Comparison of ENCODE assay signal across 13 mouse cellular contexts in the genomic region with DNA sequence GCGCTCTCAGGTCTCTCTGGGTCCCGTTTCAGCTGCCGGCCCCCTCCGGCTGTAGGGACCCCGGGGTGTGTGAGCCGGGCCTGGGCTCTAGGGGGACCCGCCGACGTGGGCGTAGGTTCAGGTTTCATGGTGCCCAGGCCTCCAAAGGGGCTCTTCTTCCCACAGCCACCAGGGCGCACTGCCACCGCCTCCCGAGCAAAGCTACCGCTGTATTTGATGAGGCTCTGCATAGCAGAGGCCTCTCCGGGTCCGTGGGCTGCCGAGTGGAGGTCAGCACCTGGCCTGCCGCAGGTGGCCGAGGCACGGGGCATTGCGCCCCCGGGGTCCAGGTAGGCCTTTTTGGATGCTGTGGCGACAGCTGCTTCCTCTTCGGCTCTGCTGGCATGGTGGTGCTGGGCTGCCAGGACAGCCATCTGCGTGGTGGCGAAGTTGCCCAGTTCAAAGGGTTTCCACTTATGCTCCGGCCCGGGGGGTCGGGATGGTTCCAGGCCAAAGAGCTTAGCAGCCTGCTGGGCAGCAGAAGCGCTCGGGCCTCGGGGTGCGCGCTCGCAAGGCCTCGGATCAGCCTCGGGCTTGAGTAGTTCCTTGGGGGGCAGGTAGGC. TPM values are rescaled to one million over a fixed set of nuclear protein-coding genes. Genes with fewer than 3 reads are reported as not detected.
A peak's percentile ranks its signal among the peaks of the same experiment; 100 is the strongest.
DNase-seq lines count a peak whose midpoint lies in the region; ATAC-seq and TF ChIP-seq lines count a peak whose summit lies in the region.
"Had no signal": no experiment of that assay in that cellular context is flagged by ENCODE, and none has a peak within 500 bp of the region (broad histone marks: within the 10 kb centered on the region; RNA-seq: fewer than 3 reads in every experiment).

No protein-coding gene starts in this region.

- no peaks in the 10 kb centered on the region for H3K27me3 ChIP-seq in liver, embryonic 14.5 days (ENCODE audit: control insufficient read depth, insufficient read depth, low read length)
- no peaks in the 10 kb centered on the region for H3K27me3 ChIP-seq in liver, embryonic 12.5 days (replicated peaks)
- H3K27me3 ChIP-seq: forebrain, embryonic 15.5 days; neural tube, embryonic 15.5 days had no signal

- no peak overlapping the region for H3K27ac ChIP-seq in liver, embryonic 14.5 days
- H3K27ac ChIP-seq in liver, embryonic 12.5 days: no peak overlapping the region
- H3K27ac ChIP-seq in bone marrow macrophage, adult 2 months (ENCODE audit: insufficient read depth, low read depth, low read length): peak overlapping the region; percentile 49
- 0 out of 2 replicates have a peak overlapping the region, but pooled peaks have one; percentile 10 for H3K27ac ChIP-seq in macrophage
- H3K27ac ChIP-seq: forebrain, embryonic 15.5 days; heart, adult 2 months; neural tube, embryonic 15.5 days had no signal

- H3K4me2 ChIP-seq in liver, embryonic 14.5 days (ENCODE audit: low read depth): no peak overlapping the region
- H3K4me2 ChIP-seq in liver, embryonic 12.5 days: no peak overlapping the region
- H3K4me2 ChIP-seq: forebrain, embryonic 15.5 days; liver, embryonic 11.5 days; neural tube, embryonic 15.5 days had no signal

- H3K4me1 ChIP-seq in liver, embryonic 14.5 days (replicated peaks; ENCODE audit: control insufficient read depth in 2 of 2, insufficient read depth in 2 of 2, low read length in 1 of 2): no peaks in the 10 kb centered on the region
- H3K4me1 ChIP-seq in liver, embryonic 12.5 days: peaks cover 15% of the 10 kb centered on the region
- H3K4me1 ChIP-seq in bone marrow macrophage, adult 2 months (ENCODE audit: control insufficient read depth, insufficient read depth, low read length): peaks cover 31% of the 10 kb centered on the region

- no peak for TF ChIP-seq POLR2A in bone marrow macrophage, adult 2 months (IDR thresholded peaks at IDR 0.05; ENCODE audit: borderline replicate concordance, low read depth, low read length)

- H3K4me3 ChIP-seq in liver, embryonic 14.5 days (ENCODE audit: insufficient read depth in 1 of 2, low read depth in 2 of 2, low read length in 2 of 2): no peak overlapping the region
- H3K4me3 ChIP-seq in liver, embryonic 12.5 days: no peak overlapping the region
- H3K4me3 ChIP-seq in bone marrow macrophage, adult 2 months (ENCODE audit: insufficient read depth, low read length): no peak overlapping the region
- no peak overlapping the region for H3K4me3 ChIP-seq in macrophage (ENCODE audit: inconsistent target)
- H3K4me3 ChIP-seq: forebrain, embryonic 15.5 days; heart, adult 2 months; neural tube, embryonic 15.5 days had no signal

- H3K79me2 ChIP-seq in macrophage (ENCODE audit: inconsistent target): peaks cover 100% of the 10 kb centered on the region

- peaks cover 7% of the 10 kb centered on the region for H3K36me3 ChIP-seq in liver, embryonic 14.5 days (replicated peaks; ENCODE audit: control insufficient read depth, insufficient read depth, low read depth)
- H3K36me3 ChIP-seq in liver, embryonic 12.5 days: peaks cover 61% of the 10 kb centered on the region
- peaks cover 25% of the 10 kb centered on the region for H3K36me3 ChIP-seq in macrophage (ENCODE audit: inconsistent target)

- no peak for ATAC-seq in liver, embryonic 14.5 days (ENCODE audit: insufficient read depth)
- no peak for ATAC-seq in liver, embryonic 12.5 days
- ATAC-seq: forebrain, embryonic 15.5 days had no signal

- 0 out of 2 replicates have a peak, but pooled peaks have one; percentile 14 for TF ChIP-seq CTCF in liver, embryonic 14.5 days (IDR thresholded peaks at IDR 0.05; ENCODE audit: low read depth)
- no peak for TF ChIP-seq CTCF in bone marrow macrophage, adult 2 months (IDR thresholded peaks at IDR 0.05; ENCODE audit: low read depth, low read length)

- no peak for TF ChIP-seq EP300 in liver, embryonic 14.5 days (IDR thresholded peaks at IDR 0.05; ENCODE audit: low read depth)

- H3K9ac ChIP-seq in liver, embryonic 14.5 days (replicated peaks): no peak overlapping the region
- no peak overlapping the region for H3K9ac ChIP-seq in liver, embryonic 12.5 days
- H3K9ac ChIP-seq: forebrain, embryonic 15.5 days; neural tube, embryonic 15.5 days had no signal

- 88% methylated on average over 37 of the region's 37 CpGs for WGBS in liver, embryonic 14.5 days (ENCODE audit: insufficient replicate concordance)
- 90% methylated on average over 37 of the region's 37 CpGs for WGBS in liver, embryonic 12.5 days (ENCODE audit: insufficient replicate concordance)
- 90% methylated on average over 37 of the region's 37 CpGs for WGBS in macrophage (ENCODE audit: missing documents)

- DNase-seq in liver, embryonic 14.5 days (ENCODE audit: low read depth in 3 of 3, low spot score in 3 of 3): no peak
- DNase-seq in cerebellum, adult 8-10 months: peak; percentile 70
- no peak for DNase-seq in kidney, adult 11 months
- DNase-seq in frontal cortex, postnatal 14 days (ENCODE audit: low spot score in 2 of 2): no peak
- DNase-seq: adrenal gland, adult 8-10 months; heart, adult 2 months; thymus, postnatal 14 days had no signal

- H3K9me3 ChIP-seq in liver, embryonic 14.5 days (ENCODE audit: control insufficient read depth, low read length): no peaks in the 10 kb centered on the region
- peaks cover 12% of the 10 kb centered on the region for H3K9me3 ChIP-seq in liver, embryonic 12.5 days (replicated peaks)
- H3K9me3 ChIP-seq: forebrain, embryonic 15.5 days; neural tube, embryonic 15.5 days had no signal

RNA-seq across cellular contexts. Expression of a gene that starts 30.1 kb away (rescaled TPM):
- polyA plus RNA-seq in liver, embryonic 14.5 days (2012; rRNA removed): 2.3 and 2.8 TPM in 2 replicates
- polyA plus RNA-seq in liver, embryonic 14.5 days (2014; fragmentation: Nextera tagmentation; extraction: Ambion mirVana): 2.9 and 3.4 TPM in 2 replicates
- 8.8 and 8.9 TPM in 2 replicates for polyA plus RNA-seq in liver, embryonic 12.5 days (2016; fragmentation: Nextera tagmentation; extraction: Ambion mirVana)
- polyA plus RNA-seq in bone marrow macrophage, adult 2 months (2012; ENCODE audit: insufficient read depth, insufficient read length, missing spikeins): 57.3 and 64.5 TPM in 2 replicates
- 100 to 1,000 TPM in 22 of 26 experiments, 10 to 100 TPM in 4; 39.2 to 447 (median 241) TPM for total RNA-seq in macrophage (2018; cell fraction: chromatin; rRNA removed)
- 10 to 100 TPM; 20.2 to 98.3 (median 69.9) TPM for total RNA-seq in macrophage (2018; cell fraction: cytosol; rRNA removed)
- 100 to 1,000 TPM in 23 of 26 experiments, 10 to 100 TPM in 3; 54.6 to 280 (median 200) TPM for total RNA-seq in macrophage (2018; cell fraction: nucleus; rRNA removed)
- 25.5 to 27.5 TPM (median 26.9 TPM) in 3 replicates for polyA plus RNA-seq in macrophage (2018)

Comparison
In these comparisons a context has a peak if more than half of its experiments do, and no peak if none do; other contexts are left out.
1. H3K27ac ChIP-seq: peak in bone marrow macrophage, adult 2 months (single experiment) and macrophage (single experiment); none in liver, embryonic 14.5 days (single experiment) and liver, embryonic 12.5 days (single experiment).